Mouse (Mus musculus) liver, embryonic 14.5 days (tissue): Measurements from ENCODE around the gene Hist1h2ab. TPM values are rescaled to one million over a fixed set of nuclear protein-coding genes. Genes with fewer than 3 reads are reported as not detected.
"Not testable (repeated sequence)": the region's sequence is repeated elsewhere in the genome, so short reads cannot be mapped to it uniquely, and the experiment has no call there.

Experiments
- ATAC-seq: fragments of 200-750 bp; cut with Nextera tagmentation; 2 replicates; pipeline ENCODE4 v1.8.0; 2017; ENCODE audit warnings: moderate number of reproducible peaks, mild to moderate bottlenecking, moderate library complexity; ENCODE audit not compliant: insufficient read depth
- DNase-seq, 3 experiments: peaks; one replicate each; pipeline ENCODE4 v3.0.0-alpha.2; 2012 to 2013; ENCODE audit warnings: low read depth in 3 of 3, low spot score in 3 of 3
- H3K27ac ChIP-seq: fragments of 300-500 bp; sonication (generic); 2 replicates; pipeline ENCODE4 v1.5.1; 2014; ENCODE audit warnings: moderate library complexity, mild to moderate bottlenecking, control low read depth, inconsistent platforms
- H3K27me3 ChIP-seq: fragments of 300-500 bp; sonication (generic); 2 replicates; pipeline ENCODE4 v1.6.1; 2014; ENCODE audit warnings: mild to moderate bottlenecking, low read length, moderate library complexity; ENCODE audit not compliant: control insufficient read depth, insufficient read depth
- H3K36me3 ChIP-seq: fragments of 300-500 bp; sonication (generic); replicated peaks from 2 replicates; pipeline ENCODE4 v1.6.1; 2014; ENCODE audit warnings: low read depth; ENCODE audit not compliant: control insufficient read depth, insufficient read depth
- H3K4me1 ChIP-seq, 2 experiments: fragments of 200-500 bp in 1 of 2; fragments of 300-500 bp in 1 of 2; sonication (generic) in 1 of 2; replicated peaks; 2 replicates each; pipeline ENCODE4 v1.6.1; 2012 to 2014; ENCODE audit warnings: antibody characterized with exemption in 1 of 2, inconsistent platforms in 1 of 2, low read length in 1 of 2; ENCODE audit not compliant: control insufficient read depth in 2 of 2, insufficient read depth in 2 of 2
- H3K4me2 ChIP-seq: fragments of 300-500 bp; sonication (generic); 2 replicates; pipeline ENCODE4 v1.6.1; 2014; ENCODE audit warnings: low read depth, mild to moderate bottlenecking, control low read depth, moderate library complexity
- H3K4me3 ChIP-seq, 2 experiments: fragments of 200-500 bp in 1 of 2; fragments of 300-500 bp in 1 of 2; sonication (generic) in 1 of 2; 2 replicates each; pipeline ENCODE4 v1.5.1; 2012 to 2014; ENCODE audit warnings: low read depth in 2 of 2, low read length in 2 of 2, mild to moderate bottlenecking in 2 of 2, control low read depth in 1 of 2, inconsistent platforms in 1 of 2, moderate library complexity in 1 of 2; ENCODE audit not compliant: insufficient read depth in 1 of 2
- H3K9ac ChIP-seq: fragments of 300-500 bp; sonication (generic); replicated peaks from 2 replicates; pipeline ENCODE4 v1.6.1; 2014; ENCODE audit warnings: mild to moderate bottlenecking, control low read depth, moderate library complexity
- H3K9me3 ChIP-seq: fragments of 300-500 bp; sonication (generic); 2 replicates; pipeline ENCODE4 v1.6.1; 2016; ENCODE audit warnings: low read length, mixed read lengths; ENCODE audit not compliant: control insufficient read depth
- CTCF ChIP-seq: IDR thresholded peaks from 2 replicates; pipeline ENCODE4 v1.5.1; 2016; ENCODE audit warnings: antibody characterized with exemption, low read depth, control low read depth
- EP300 ChIP-seq: IDR thresholded peaks from 2 replicates; pipeline ENCODE4 v1.6.1; 2016; ENCODE audit warnings: antibody characterized with exemption, low read depth
- WGBS: fragments of 180-500 bp; shearing (Covaris S2); extraction: QIAGEN DNeasy Blood & Tissue Kit; methylation state at CpG from one replicate; pipeline ENCODE4 v1.1.7; 2014; ENCODE audit not compliant: insufficient replicate concordance; 5-methylcytosine and 5-hydroxymethylcytosine counted together
- polyA plus RNA-seq, 2 experiments: library from polyadenylated mRNA; depleted of rRNA in 1 of 2; stranded (reverse) in 1 of 2; unstranded in 1 of 2; fragments of >200 nt; fragmentation: Nextera tagmentation in 1 of 2; extraction: Ambion mirVana in 1 of 2; gene quantifications; 2 replicates each; pipeline versions ENCODE4 v1.2.1 to v1.2.3; 2012 to 2014

Hist1h2ab gene
- polyA plus RNA-seq, 2 experiments, result 45.3 to 74.8 TPM

DNA sequence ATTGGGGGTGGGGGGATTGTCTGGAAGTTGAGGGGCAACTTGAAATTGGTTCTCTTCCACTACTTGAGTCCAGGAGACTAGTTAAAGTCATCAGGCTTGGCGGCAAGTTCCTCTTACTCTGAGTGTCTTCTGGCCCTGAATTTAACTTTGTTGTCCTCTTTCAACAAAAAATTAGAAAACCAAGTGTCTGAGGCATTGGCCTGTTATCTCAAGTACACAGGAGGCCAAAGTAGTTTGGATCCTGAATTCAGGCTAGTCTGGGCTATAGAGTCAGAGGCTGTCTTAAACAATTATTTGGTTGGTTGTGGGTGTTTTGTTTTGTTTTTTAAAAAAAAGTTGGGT is 14.2 kb downstream of the Hist1h2ab start:
- peak overlapping the region; percentile 60 to 62; a peak in 3 of 4 replicates for H3K4me3 ChIP-seq

DNA sequence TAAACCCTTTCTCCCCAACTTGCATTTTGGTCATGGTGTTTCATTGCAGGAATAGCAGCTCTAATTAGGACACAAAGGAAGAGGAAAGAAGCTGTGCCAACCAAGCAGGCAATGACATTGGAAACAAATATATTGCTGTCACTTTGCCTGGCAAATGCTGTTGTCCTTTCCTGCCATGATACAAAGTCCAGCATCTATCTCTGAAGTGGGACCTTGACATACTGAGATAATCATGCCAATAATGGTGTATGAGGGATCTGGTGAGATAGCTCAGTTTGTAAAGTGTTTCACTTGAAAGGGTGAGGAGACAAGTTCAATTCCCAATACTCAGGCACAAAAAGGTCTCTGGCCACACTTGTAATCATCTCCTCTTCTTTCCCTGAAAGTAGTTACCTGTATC is 15.8 kb downstream of the Hist1h2ab start:
- Histone ChIP-seq H3K4me3 (no peak overlapping the region), H3K27ac (no peak overlapping the region), H3K4me1 (peaks cover 13 to 28% of the 10 kb centered on the region in 2 experiments)

More for the DNA sequence above, 14.2 kb downstream of the Hist1h2ab start:
- TF ChIP-seq CTCF, result no peak
- TF ChIP-seq EP300, result no peak
- peak overlapping the region; percentile 88 for H3K4me2 ChIP-seq
- ATAC-seq (no peak), DNase-seq (peak in 1 of 3 experiments; percentile 67)
- H3K9ac ChIP-seq, result peak overlapping the region; percentile 93
- no peaks in the 10 kb centered on the region for H3K9me3 ChIP-seq
- WGBS, result 8% methylated on average over 1 of the region's 1 CpGs
- H3K27ac ChIP-seq, result peak overlapping the region; percentile 99
- no peaks in the 10 kb centered on the region for H3K27me3 ChIP-seq
- H3K36me3 ChIP-seq, result no peaks in the 10 kb centered on the region
- H3K4me1 ChIP-seq, result peaks cover 16 to 31% of the 10 kb centered on the region in 2 experiments

GRCm38 (mm10) chr13:23768834-23769397 is 18.0 kb downstream of the Hist1h2ab start:
- Histone ChIP-seq H3K27me3 (no peaks in the 10 kb centered on the region), H3K9ac (no peak overlapping the region; the same call in 1 of the 2 replicates), H3K4me2 (no peak overlapping the region), H3K36me3 (no peaks in the 10 kb centered on the region), H3K4me3 (no peak overlapping the region), H3K27ac (no peak overlapping the region), H3K4me1 (peaks cover 11 to 32% of the 10 kb centered on the region in 2 experiments), H3K9me3 (no peaks in the 10 kb centered on the region)
- no peak for DNase-seq
- ATAC-seq, result no peak
- 38% methylated on average over 5 of the region's 5 CpGs for WGBS
- TF ChIP-seq EP300 (no peak), CTCF (no peak)

More for the DNA sequence above, 15.8 kb downstream of the Hist1h2ab start:
- Histone ChIP-seq H3K27me3 (no peaks in the 10 kb centered on the region), H3K9ac (no peak overlapping the region), H3K9me3 (no peaks in the 10 kb centered on the region), H3K36me3 (no peaks in the 10 kb centered on the region), H3K4me2 (no peak overlapping the region)
- no peak for TF ChIP-seq CTCF
- no peak for TF ChIP-seq EP300
- no peak for ATAC-seq
- no peak for DNase-seq

GRCm38 (mm10) chr13:23769613-23770012 is 18.7 kb downstream of the Hist1h2ab start, which contains the start of gene Trim38:
Trim38 (plus strand) TSS chr13:23769913.
- DNase-seq, H3K36me3 ChIP-seq, H3K27ac ChIP-seq, ATAC-seq, H3K9me3 ChIP-seq, H3K4me3 ChIP-seq, H3K4me2 ChIP-seq, H3K27me3 ChIP-seq, H3K9ac ChIP-seq: not testable (repeated sequence)
- 74% methylated on average over 2 of the region's 2 CpGs for WGBS
- peaks cover 6 to 27% of the 10 kb centered on the region in 2 experiments; a peak in 3 of 4 replicates for H3K4me1 ChIP-seq

- WGBS, result 16% methylated on average over 21 of the region's 21 CpGs
- TF ChIP-seq EP300, result no peak
- TF ChIP-seq CTCF, result no peak
- ATAC-seq (peak; percentile 97), DNase-seq (peak; percentile 67 to 76 (median 74))
- peak overlapping the region; percentile 61 for H3K9ac ChIP-seq
- peak overlapping the region; percentile 69 for H3K4me2 ChIP-seq
- no peaks in the 10 kb centered on the region for H3K36me3 ChIP-seq
- H3K4me1 ChIP-seq, result peaks cover 6 to 27% of the 10 kb centered on the region in 2 experiments; a peak in 3 of 4 replicates
- H3K27ac ChIP-seq, result peak overlapping the region; percentile 46
- no peaks in the 10 kb centered on the region for H3K27me3 ChIP-seq
- H3K9me3 ChIP-seq, result no peaks in the 10 kb centered on the region
- H3K4me3 ChIP-seq, result peak overlapping the region; percentile 27 to 35; a peak in 3 of 4 replicates
These were observed 21.8 kb downstream of the Hist1h2ab start for GRCm38 (mm10) chr13:23772561-23773313.
